Mouse (Mus musculus): ENCODE results near the gene Plcb1. TPM values are rescaled to one million over a fixed set of nuclear protein-coding genes. Genes with fewer than 3 reads are reported as not detected.
A peak's percentile ranks its signal among the peaks of the same experiment; 100 is the strongest.

The Plcb1 gene
- total RNA-seq, 2 experiments from 2014 or later = 136 to 149 TPM

- no peak for DNase-seq (ENCODE audit: extremely low spot score in 1 of 2, low spot score in 1 of 2)
Measured at GRCm38 (mm10) chr2:135381396-135381795, 595.5 kb downstream of the Plcb1 start.

GRCm38 (mm10) chr2:135387990-135388389, 602.1 kb downstream of the Plcb1 start:
- peak in 1 of 2 experiments; percentile 14 for DNase-seq (ENCODE audit: extremely low spot score in 1 of 2, low spot score in 1 of 2)

DNA sequence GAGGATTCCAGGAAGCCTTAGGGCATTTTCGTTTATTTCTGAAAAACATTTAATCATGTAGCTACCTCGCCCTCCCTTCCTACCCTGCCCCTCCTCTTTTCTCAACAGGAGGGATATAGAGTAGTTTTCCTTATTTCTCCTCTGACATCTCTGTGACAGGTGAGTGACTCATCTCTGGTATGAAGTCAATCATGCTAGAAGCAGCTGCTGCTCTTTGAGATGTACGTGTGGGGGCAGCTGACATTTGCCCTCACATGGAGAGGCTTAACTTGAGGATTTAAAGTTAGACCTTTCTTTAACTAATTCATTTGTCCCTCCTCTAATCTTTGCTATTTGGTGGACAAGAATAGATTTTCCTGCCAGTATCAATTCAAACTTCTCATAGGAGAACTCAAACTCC, 608.8 kb downstream of the Plcb1 start:
- no peak for DNase-seq (ENCODE audit: extremely low spot score in 1 of 2, low spot score in 1 of 2)

- DNase-seq (ENCODE audit: extremely low spot score in 1 of 2, low spot score in 1 of 2) = no peak
Measured at GRCm38 (mm10) chr2:135396375-135396774, 610.5 kb downstream of the Plcb1 start.

- DNase-seq (ENCODE audit: extremely low spot score in 1 of 2, low spot score in 1 of 2) = no peak
Measured at GRCm38 (mm10) chr2:135397970-135398369, 612.1 kb downstream of the Plcb1 start.

GRCm38 (mm10) chr2:135399760-135400159, 613.9 kb downstream of the Plcb1 start:
- DNase-seq (ENCODE audit: extremely low spot score in 1 of 2, low spot score in 1 of 2) = no peak

GRCm38 (mm10) chr2:135402916-135403315, 617.0 kb downstream of the Plcb1 start:
- DNase-seq (ENCODE audit: extremely low spot score in 1 of 2, low spot score in 1 of 2) = no peak

DNA sequence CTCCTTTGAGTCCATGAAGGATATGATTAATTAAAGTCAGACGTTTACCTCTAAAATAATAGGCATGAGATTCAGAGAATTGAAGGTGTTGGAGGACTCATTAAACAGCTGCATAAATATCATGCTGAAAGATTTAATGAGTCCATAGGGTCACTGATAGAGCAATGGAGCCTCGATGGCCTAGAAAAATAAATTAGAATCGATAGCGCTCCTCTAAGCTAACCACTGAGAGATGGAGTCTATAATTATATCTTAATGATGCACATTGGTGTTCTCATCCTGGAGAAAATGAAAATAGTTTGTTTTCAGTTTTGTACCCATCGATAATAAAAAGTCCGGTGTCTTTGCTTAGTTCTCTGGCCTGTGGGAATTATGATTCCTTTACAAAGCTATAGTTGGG, 617.5 kb downstream of the Plcb1 start:
- no peak for DNase-seq (ENCODE audit: extremely low spot score in 1 of 2, low spot score in 1 of 2)

- no peak for DNase-seq (ENCODE audit: extremely low spot score in 1 of 2, low spot score in 1 of 2)
Measured at GRCm38 (mm10) chr2:135404095-135404494, 618.2 kb downstream of the Plcb1 start.

DNA sequence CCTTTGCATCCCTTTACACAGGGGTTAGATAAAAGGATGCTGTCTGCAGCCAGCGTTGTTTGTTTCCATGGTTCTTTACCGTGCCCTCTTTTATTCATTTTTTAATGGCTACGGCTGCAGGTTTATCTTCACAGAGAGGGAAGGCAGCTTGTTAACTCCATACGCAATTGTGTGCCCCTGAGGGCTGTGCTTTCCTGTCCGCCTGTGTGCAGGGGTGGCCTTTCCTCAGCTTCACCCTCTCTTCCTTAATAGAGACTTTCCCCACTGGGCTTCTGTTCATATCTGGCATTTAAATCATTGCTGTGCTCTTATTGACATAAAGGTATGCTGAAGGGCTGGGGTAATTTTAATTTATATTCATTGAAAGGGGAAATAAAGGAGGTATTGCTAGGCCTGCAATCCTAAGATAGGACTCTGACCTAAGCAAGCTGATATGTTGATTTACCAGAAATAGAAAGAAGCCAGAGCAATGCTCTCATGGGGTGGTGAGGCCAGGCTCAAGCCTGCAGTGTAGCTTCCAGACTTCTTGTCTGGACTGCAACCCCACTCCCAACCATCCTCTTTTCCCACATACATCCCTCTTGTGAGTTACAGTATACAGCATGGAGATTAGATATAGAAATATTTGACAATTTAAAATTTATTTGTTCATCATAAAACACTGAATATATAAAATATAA, 623.7 kb downstream of the Plcb1 start:
- no peak for DNase-seq (ENCODE audit: extremely low spot score in 1 of 2, low spot score in 1 of 2)

GRCm38 (mm10) chr2:135411675-135412074, 625.8 kb downstream of the Plcb1 start:
- no peak for DNase-seq (ENCODE audit: extremely low spot score in 1 of 2, low spot score in 1 of 2)

DNA sequence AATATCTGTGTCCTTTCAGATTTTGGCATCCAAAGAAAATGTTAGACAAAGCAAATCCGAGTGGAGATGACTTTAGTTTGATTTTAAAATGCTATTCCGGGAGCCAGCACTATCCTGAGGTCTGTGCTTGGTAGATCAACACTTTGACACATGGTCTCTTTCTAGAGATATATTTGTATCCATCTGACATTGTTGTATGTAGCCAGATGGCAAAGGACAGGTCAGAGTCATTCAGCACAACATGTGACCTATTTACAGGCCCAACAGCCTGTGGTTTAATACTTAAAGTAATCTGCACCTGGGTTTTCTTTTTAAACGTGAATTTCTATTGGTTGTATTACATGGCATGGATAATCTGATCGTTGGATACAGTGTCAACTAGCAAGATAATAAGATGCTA, 629.3 kb downstream of the Plcb1 start:
- no peak for DNase-seq (ENCODE audit: extremely low spot score in 1 of 2, low spot score in 1 of 2)

DNA sequence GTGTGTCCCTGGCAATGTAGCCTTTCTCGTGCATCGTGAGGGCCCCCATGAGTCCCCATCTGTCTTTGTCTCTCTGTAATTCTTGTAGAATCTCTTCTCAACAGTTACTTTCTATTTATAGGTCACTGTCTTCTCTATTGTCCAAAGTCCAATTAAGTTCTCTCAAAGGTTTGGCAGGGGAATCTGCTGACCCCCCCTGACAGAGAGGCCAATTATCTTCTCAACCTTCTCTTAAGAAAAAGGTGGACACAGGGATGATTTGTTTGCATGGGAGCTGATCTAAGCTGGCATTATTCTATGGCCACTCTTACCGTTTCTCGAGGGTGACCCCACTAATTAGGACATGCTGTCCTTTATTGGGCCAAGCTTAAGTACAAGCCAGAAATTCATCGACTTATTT, 633.4 kb downstream of the Plcb1 start:
- no peak for DNase-seq (ENCODE audit: extremely low spot score in 1 of 2, low spot score in 1 of 2)

DNA sequence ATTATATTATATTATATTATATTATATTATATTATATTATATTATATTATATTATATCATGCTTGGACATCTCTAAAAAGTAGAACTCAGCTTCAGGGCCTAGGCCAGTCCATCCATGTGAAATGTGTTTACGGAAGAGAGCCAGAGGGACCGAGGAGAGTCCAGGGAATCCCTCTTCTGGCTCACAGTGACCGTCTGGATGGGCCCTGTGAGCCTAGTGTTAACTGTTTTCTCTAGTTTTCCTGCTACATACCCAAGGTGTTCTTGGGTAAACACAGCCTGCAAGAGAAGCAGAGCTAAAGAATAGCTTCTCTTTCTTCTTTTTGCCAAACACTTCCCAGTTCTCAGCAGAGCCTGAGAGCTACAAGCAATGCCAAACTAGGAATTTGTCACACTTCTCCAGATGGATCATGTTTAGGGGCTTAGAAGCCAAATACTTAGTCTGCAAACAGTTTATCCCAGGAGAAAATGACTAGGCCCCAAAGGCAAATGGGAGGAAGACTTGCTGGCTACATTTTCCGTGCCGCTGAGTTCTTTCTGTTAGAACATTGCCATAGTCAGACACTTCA, 649.2 kb downstream of the Plcb1 start:
- no peak for DNase-seq (ENCODE audit: extremely low spot score in 1 of 2, low spot score in 1 of 2)

- DNase-seq (ENCODE audit: extremely low spot score in 1 of 2, low spot score in 1 of 2) = no peak
Measured at GRCm38 (mm10) chr2:135439034-135439433, 653.2 kb downstream of the Plcb1 start.

GRCm38 (mm10) chr2:135439546-135440517, 654.0 kb downstream of the Plcb1 start:
- DNase-seq (ENCODE audit: extremely low spot score in 1 of 2, low spot score in 1 of 2) = no peak

DNA sequence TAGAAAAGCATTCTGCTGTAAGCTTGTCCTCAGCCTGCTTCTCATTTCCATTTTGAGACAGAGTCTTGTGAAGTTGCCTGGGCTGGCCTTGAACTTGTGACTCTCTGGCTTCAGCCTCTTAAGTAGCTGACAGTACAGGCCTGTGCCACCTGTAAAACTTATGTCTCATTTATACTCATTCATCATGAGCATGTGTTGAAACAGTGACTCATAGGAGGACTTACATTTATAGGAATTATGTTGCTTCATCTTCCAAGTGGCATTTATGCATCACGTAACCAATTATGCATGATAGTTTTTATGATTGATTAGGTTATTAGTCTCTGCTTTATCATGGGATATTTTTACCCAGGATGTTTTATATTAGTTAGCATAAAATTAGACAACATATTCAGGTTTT, 667.7 kb downstream of the Plcb1 start:
- no peak for DNase-seq (ENCODE audit: extremely low spot score in 1 of 2, low spot score in 1 of 2)

DNA sequence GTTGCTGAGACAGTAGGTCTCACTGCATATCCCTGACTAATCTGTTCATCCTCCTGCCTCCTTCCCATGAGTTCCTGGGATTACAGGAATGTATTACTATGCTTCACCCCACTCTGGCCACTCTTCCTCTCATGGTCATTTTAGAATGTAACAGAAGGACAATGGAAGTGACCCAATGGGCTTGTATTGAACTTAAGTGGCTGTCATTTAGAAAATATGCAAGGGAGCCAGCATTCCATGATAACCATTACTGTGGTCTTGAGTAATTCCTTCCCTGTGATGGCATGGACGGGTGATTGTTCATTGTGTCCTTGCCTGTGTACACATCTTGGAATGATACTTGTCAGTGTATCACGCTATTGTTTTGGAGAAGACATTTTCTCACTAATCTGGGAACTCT, 668.1 kb downstream of the Plcb1 start:
- DNase-seq (ENCODE audit: extremely low spot score in 1 of 2, low spot score in 1 of 2) = no peak

- DNase-seq (ENCODE audit: extremely low spot score in 1 of 2, low spot score in 1 of 2) = no peak
Measured at GRCm38 (mm10) chr2:135454455-135454854, 668.6 kb downstream of the Plcb1 start.

GRCm38 (mm10) chr2:135467895-135468294, 682.0 kb downstream of the Plcb1 start:
- DNase-seq (ENCODE audit: extremely low spot score in 1 of 2, low spot score in 1 of 2) = no peak

GRCm38 (mm10) chr2:135474107-135474506, 688.2 kb downstream of the Plcb1 start:
- DNase-seq (ENCODE audit: extremely low spot score in 1 of 2, low spot score in 1 of 2) = no peak
